Mouse (Mus musculus): ENCODE data around the gene Sdk1. TPM values are rescaled to one million over a fixed set of nuclear protein-coding genes. Genes with fewer than 3 reads are reported as not detected.

The Sdk1 gene
- polyA plus RNA-seq, 1 experiment from 2014 or later: 1.5 TPM

- no peaks in the 10 kb centered on the region for H3K9me3 ChIP-seq
- no peaks in the 10 kb centered on the region for H3K36me3 ChIP-seq
- no peak overlapping the region for H3K27ac ChIP-seq (replicated peaks)
- ATAC-seq (replicated peaks): no peak
- no peak overlapping the region for H3K9ac ChIP-seq (replicated peaks)
- no peak overlapping the region for H3K4me3 ChIP-seq
- no peak overlapping the region for H3K4me2 ChIP-seq (replicated peaks)
- H3K4me1 ChIP-seq: no peaks in the 10 kb centered on the region
- WGBS: 77% methylated on average over 1 of the region's 1 CpGs
- no peaks in the 10 kb centered on the region for H3K27me3 ChIP-seq
Measured at GRCm38 (mm10) chr5:141676371-141676770, 435.1 kb downstream of the Sdk1 start.

- no peak overlapping the region for H3K27ac ChIP-seq (replicated peaks)
- no peak overlapping the region for H3K4me3 ChIP-seq
- no peaks in the 10 kb centered on the region for H3K4me1 ChIP-seq
- 75% methylated on average over 1 of the region's 1 CpGs for WGBS
- H3K9me3 ChIP-seq: no peaks in the 10 kb centered on the region
- ATAC-seq (replicated peaks): no peak
- no peak overlapping the region for H3K4me2 ChIP-seq (replicated peaks)
- H3K9ac ChIP-seq (replicated peaks): no peak overlapping the region
- H3K36me3 ChIP-seq: no peaks in the 10 kb centered on the region
- no peaks in the 10 kb centered on the region for H3K27me3 ChIP-seq
Measured at GRCm38 (mm10) chr5:141677034-141677433, 435.7 kb downstream of the Sdk1 start.

- H3K27me3 ChIP-seq: no peaks in the 10 kb centered on the region
- WGBS: 92% methylated on average over 8 of the region's 8 CpGs
- H3K27ac ChIP-seq (replicated peaks): no peak overlapping the region
- H3K9ac ChIP-seq (replicated peaks): no peak overlapping the region
- no peaks in the 10 kb centered on the region for H3K9me3 ChIP-seq
- H3K4me1 ChIP-seq: no peaks in the 10 kb centered on the region
- no peaks in the 10 kb centered on the region for H3K36me3 ChIP-seq
- no peak overlapping the region for H3K4me2 ChIP-seq (replicated peaks)
- ATAC-seq (replicated peaks): no peak
- H3K4me3 ChIP-seq: no peak overlapping the region
Measured at GRCm38 (mm10) chr5:141677841-141678240, 436.6 kb downstream of the Sdk1 start.

GRCm38 (mm10) chr5:141686876-141687420 lies 445.7 kb downstream of the Sdk1 start:
- Histone ChIP-seq H3K27me3 (no peaks in the 10 kb centered on the region), H3K4me2 (replicated peaks) (no peak overlapping the region), H3K4me1 (peaks cover 10% of the 10 kb centered on the region; the same call in 1 of the 2 replicates), H3K9me3 (no peaks in the 10 kb centered on the region), H3K36me3 (no peaks in the 10 kb centered on the region), H3K9ac (replicated peaks) (no peak overlapping the region), H3K4me3 (no peak overlapping the region), H3K27ac (replicated peaks) (no peak overlapping the region)
- WGBS: 34% methylated on average over 7 of the region's 7 CpGs
- ATAC-seq (replicated peaks): 0 out of 2 replicates have a peak, but pooled peaks have one; percentile 26

- Histone ChIP-seq H3K9ac (replicated peaks) (no peak overlapping the region), H3K27ac (replicated peaks) (no peak overlapping the region), H3K4me2 (replicated peaks) (no peak overlapping the region), H3K36me3 (no peaks in the 10 kb centered on the region), H3K4me3 (no peak overlapping the region), H3K27me3 (no peaks in the 10 kb centered on the region), H3K9me3 (no peaks in the 10 kb centered on the region), H3K4me1 (peaks cover 18% of the 10 kb centered on the region)
- no peak for ATAC-seq (replicated peaks)
- 78% methylated on average over 12 of the region's 12 CpGs for WGBS
Measured at GRCm38 (mm10) chr5:141689442-141690105, 448.3 kb downstream of the Sdk1 start.

GRCm38 (mm10) chr5:141691482-141691975 lies 450.2 kb downstream of the Sdk1 start:
- ATAC-seq (replicated peaks): no peak
- no peaks in the 10 kb centered on the region for H3K36me3 ChIP-seq
- no peaks in the 10 kb centered on the region for H3K9me3 ChIP-seq
- H3K4me2 ChIP-seq (replicated peaks): no peak overlapping the region
- H3K27me3 ChIP-seq: no peaks in the 10 kb centered on the region
- H3K4me3 ChIP-seq: no peak overlapping the region
- H3K27ac ChIP-seq (replicated peaks): no peak overlapping the region
- H3K4me1 ChIP-seq: peaks cover 16% of the 10 kb centered on the region
- 84% methylated on average over 7 of the region's 7 CpGs for WGBS
- no peak overlapping the region for H3K9ac ChIP-seq (replicated peaks)

GRCm38 (mm10) chr5:141693716-141694115 lies 452.4 kb downstream of the Sdk1 start:
- H3K27ac ChIP-seq (replicated peaks): no peak overlapping the region
- H3K4me2 ChIP-seq (replicated peaks): no peak overlapping the region
- H3K4me1 ChIP-seq: peaks cover 16% of the 10 kb centered on the region
- H3K9me3 ChIP-seq: no peaks in the 10 kb centered on the region
- ATAC-seq (replicated peaks): no peak
- H3K36me3 ChIP-seq: no peaks in the 10 kb centered on the region
- no peaks in the 10 kb centered on the region for H3K27me3 ChIP-seq
- 5% methylated on average over 6 of the region's 6 CpGs for WGBS
- H3K9ac ChIP-seq (replicated peaks): no peak overlapping the region
- H3K4me3 ChIP-seq: no peak overlapping the region

- Histone ChIP-seq H3K9ac (replicated peaks) (no peak overlapping the region), H3K4me3 (no peak overlapping the region), H3K27me3 (no peaks in the 10 kb centered on the region), H3K4me2 (replicated peaks) (no peak overlapping the region), H3K4me1 (peaks cover 18% of the 10 kb centered on the region), H3K27ac (replicated peaks) (no peak overlapping the region), H3K9me3 (no peaks in the 10 kb centered on the region), H3K36me3 (no peaks in the 10 kb centered on the region)
- no peak for ATAC-seq (replicated peaks)
- 25% methylated on average over 12 of the region's 12 CpGs for WGBS
Measured at GRCm38 (mm10) chr5:141694901-141695300, 453.6 kb downstream of the Sdk1 start.

- Histone ChIP-seq H3K9ac (replicated peaks) (no peak overlapping the region), H3K4me3 (no peak overlapping the region), H3K4me2 (replicated peaks) (no peak overlapping the region), H3K4me1 (peaks cover 15% of the 10 kb centered on the region), H3K27ac (replicated peaks) (peak overlapping the region; percentile 13; the same call in 1 of the 2 replicates), H3K36me3 (no peaks in the 10 kb centered on the region), H3K9me3 (no peaks in the 10 kb centered on the region), H3K27me3 (no peaks in the 10 kb centered on the region)
- 56% methylated on average over 3 of the region's 3 CpGs for WGBS
- ATAC-seq (replicated peaks): no peak
Measured at GRCm38 (mm10) chr5:141698406-141698805, 457.1 kb downstream of the Sdk1 start.

- no peak overlapping the region for H3K9ac ChIP-seq (replicated peaks)
- H3K36me3 ChIP-seq: no peaks in the 10 kb centered on the region
- no peak for ATAC-seq (replicated peaks)
- H3K4me1 ChIP-seq: 0 out of 2 replicates have a peak, but pooled peaks cover 3% of the 10 kb centered on the region
- H3K27me3 ChIP-seq: no peaks in the 10 kb centered on the region
- H3K4me2 ChIP-seq (replicated peaks): no peak overlapping the region
- 7% methylated on average over 3 of the region's 3 CpGs for WGBS
- no peak overlapping the region for H3K4me3 ChIP-seq
- H3K9me3 ChIP-seq: no peaks in the 10 kb centered on the region
- no peak overlapping the region for H3K27ac ChIP-seq (replicated peaks)
Measured at GRCm38 (mm10) chr5:141720751-141721150, 479.5 kb downstream of the Sdk1 start.

- H3K4me1 ChIP-seq: no peaks in the 10 kb centered on the region
Measured at GRCm38 (mm10) chr5:141727968-141728367, 486.7 kb downstream of the Sdk1 start.

GRCm38 (mm10) chr5:141730006-141730405 lies 488.7 kb downstream of the Sdk1 start:
- no peaks in the 10 kb centered on the region for H3K36me3 ChIP-seq
- H3K27me3 ChIP-seq: no peaks in the 10 kb centered on the region
- no peaks in the 10 kb centered on the region for H3K9me3 ChIP-seq
- H3K4me3 ChIP-seq: no peak overlapping the region
- no peak overlapping the region for H3K4me2 ChIP-seq (replicated peaks)
- no peak overlapping the region for H3K27ac ChIP-seq (replicated peaks)
- no peaks in the 10 kb centered on the region for H3K4me1 ChIP-seq
- no peak for ATAC-seq (replicated peaks)
- no peak overlapping the region for H3K9ac ChIP-seq (replicated peaks)
- 45% methylated on average over 4 of the region's 4 CpGs for WGBS

More at GRCm38 (mm10) chr5:141727968-141728367, 486.7 kb downstream of the Sdk1 start:
- Histone ChIP-seq H3K9me3 (no peaks in the 10 kb centered on the region), H3K36me3 (no peaks in the 10 kb centered on the region), H3K4me3 (no peak overlapping the region), H3K27ac (replicated peaks) (no peak overlapping the region), H3K4me2 (replicated peaks) (no peak overlapping the region), H3K27me3 (no peaks in the 10 kb centered on the region), H3K9ac (replicated peaks) (no peak overlapping the region)
- WGBS: 68% methylated on average over 2 of the region's 2 CpGs
- no peak for ATAC-seq (replicated peaks)
